Mouse (Mus musculus): ENCODE measurements at regions not wholly inside any gene's neighbourhood (a gene's known extent, or its start where the extent isn't known, plus 50 kb on each side); places are given as distances from the start of the nearest gene placed in this dataset.

DNA sequence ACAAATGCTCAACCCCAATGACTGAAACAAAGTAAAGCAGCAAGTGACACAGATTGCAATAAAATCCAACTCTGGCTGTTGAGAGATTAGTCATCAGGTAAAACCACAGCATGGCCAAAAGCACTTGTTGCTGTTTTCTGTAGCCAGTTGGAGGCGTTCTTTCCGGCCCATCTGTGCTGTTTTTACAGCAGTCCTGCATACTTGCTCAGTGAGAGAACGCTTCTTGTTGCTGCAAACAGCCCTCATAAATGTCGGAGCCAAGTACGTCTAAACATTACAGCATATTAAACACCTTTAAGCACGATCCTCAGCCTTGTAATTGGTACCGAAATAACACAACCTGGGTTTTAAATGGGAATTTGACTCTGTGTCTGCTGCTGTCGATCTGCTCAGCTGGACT, 65.6 kb upstream of the Hs3st3a1 start:
- DNase-seq (ENCODE audit: low spot score in 2 of 2): peak; percentile 20 to 43

DNA sequence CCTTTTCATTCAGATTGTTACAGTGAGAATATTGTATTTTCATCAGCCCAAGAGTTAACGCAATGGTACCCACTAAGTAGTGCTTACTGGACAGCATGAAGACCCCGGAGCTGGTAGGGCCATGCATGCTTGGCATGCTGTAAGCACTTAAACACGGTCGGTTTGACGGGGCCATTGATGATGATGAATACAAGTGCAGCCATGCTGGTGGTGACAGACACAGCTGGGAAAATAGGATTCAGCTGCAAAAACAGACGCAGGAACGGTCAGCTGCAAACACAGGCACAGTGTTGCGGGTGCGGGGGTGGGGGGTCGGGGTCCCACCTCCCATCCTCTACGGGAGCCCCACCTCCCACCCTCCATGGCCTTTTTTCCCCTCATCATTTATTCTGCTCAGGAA, 99.7 kb upstream of the Hs3st3a1 start:
- DNase-seq (ENCODE audit: low spot score in 2 of 2): no peak

DNA sequence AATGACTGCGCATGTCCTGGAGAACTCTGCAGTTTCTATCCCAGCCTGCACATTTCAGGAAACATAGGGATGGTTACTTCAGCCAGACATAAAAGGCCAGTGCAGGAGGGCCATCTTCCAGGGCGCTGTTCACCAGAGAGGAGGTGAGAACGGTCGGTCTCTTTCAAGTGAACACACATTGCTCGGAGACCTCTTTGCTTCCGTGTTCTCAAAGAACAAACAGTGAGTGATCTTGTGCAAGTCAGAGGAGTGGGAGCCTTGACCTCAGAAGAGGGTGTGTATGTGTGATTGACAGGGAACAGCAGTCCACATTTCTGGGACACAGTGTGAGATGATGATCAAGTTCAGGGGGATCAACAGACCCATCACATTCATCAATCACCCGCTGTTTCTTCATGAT, 102.7 kb upstream of the Hs3st3a1 start:
- DNase-seq (ENCODE audit: low spot score in 2 of 2): no peak

DNA sequence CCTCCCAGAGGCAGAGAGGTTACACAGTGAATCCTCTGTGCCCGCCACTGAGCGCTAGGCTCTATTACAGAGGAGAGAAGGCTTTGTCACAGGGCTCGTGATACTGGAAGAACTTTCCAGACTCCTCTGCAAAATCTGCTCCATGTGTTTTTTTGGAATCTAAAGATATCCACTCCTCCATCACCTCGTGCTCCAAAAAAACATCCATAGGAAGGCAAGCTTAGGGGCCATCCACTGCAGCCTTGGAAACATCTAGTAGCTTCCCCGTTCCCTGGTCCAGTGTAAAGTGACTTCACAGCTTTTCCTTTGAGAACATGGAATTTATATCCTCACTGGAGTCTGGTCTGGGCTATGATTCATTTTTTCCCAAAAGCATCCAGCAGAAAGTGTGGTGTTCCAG, 103.3 kb upstream of the Hs3st3a1 start:
- peak; percentile 4 to 6 for DNase-seq (ENCODE audit: low spot score in 2 of 2)

DNA sequence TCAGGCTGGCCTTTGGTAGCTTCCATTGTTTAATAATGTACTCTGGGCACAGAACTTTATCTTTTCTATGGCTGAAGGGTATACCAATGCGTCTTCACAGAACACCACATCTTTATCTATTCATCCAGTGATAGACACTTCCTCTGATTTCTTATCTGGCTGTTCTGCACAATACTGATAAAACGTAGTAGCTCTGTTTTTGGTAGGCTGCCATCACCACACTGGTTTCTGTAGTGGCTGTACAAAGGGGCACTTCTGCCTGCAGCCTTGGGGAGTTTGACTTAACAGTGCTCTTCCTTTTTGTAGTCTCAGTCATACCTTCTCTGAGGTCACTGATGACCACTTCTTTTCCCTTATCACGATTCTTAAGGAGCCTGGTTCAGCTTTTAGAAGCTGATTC, 106.0 kb upstream of the Hs3st3a1 start:
- DNase-seq (ENCODE audit: low spot score in 2 of 2): no peak

DNA sequence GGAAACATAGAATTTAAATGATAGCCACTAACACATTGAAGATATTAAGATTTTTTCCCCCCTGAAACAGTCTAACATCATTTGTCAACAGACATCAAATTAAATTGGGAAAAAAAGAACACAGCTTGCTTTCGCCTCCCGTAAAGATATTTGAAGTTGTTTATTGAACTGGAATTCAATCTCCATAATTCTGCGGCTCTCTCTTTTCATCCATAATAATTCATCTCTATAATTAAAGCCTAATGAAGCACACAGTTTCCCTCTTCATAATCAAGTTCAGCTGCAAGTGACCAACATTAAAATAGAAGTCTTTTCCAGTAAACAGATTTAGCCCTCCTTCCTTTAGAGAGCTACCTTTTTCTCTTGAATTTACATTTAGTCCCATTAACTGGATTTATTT, 107.4 kb upstream of the Hs3st3a1 start:
- no peak for DNase-seq (ENCODE audit: low spot score in 2 of 2)

DNA sequence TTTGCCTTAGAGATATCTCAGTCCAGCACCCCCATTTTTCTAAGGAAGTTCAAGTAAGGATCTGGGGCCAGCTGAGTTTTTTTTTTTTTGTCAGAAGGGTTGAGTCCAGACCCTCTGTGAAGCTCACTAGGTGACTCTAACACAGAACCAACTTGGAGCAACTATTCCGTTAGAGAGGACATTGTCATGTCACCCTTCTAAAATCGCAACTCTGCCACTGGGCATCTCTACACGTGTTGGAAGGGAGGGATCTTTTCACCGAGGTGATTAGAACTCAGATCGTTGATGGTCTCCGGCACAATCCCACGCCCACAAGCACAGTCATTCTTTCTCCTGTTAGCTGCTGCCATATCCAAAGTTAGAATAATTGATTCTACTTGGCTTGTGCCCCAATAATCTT, 108.5 kb upstream of the Hs3st3a1 start:
- no peak for DNase-seq (ENCODE audit: low spot score in 2 of 2)

DNA sequence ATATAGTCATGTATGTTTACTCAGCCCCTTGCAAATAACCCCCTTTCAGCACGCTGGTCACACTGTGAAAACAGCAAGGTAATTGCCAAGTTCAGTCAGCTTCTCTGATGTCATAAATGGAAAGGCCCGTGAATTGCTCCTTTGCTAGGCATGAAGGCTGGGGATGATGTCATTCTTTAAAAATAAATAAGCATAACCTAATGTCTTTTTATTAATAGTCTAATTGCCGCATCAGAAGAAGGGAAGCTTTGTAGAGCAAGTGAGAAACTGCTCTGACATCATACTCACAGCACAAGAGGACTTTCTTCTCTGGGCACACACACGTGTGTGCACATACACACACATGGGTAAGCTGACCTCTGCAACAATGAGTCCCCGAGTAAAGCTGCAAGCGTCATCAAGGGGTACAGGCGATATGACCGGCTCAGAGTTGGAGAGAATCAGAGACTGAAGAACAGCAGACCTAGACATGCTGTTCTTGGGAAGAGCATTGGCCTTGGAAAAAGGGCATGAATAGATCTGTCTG, 113.2 kb upstream of the Hs3st3a1 start:
- DNase-seq (ENCODE audit: low spot score in 2 of 2): no peak

DNA sequence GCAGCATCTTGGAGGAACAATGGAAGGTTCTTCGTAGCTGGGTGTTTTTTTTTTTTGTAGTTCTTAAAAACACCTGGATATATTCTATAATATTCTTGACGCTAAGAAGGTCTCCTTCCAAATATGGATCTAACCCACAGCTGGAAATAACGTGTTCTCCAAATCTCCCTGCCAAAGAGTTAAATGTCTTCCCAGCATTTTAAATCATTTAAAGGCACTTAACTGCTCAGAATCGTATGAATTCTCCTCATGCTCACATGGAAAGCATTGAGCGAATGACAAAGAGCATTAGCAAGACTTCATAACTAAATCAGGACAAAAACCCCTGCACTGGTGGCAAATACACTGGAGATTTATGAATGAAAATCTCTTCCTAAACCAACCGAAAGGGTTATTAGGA, 117.7 kb upstream of the Hs3st3a1 start:
- no peak for DNase-seq (ENCODE audit: low spot score in 2 of 2)

DNA sequence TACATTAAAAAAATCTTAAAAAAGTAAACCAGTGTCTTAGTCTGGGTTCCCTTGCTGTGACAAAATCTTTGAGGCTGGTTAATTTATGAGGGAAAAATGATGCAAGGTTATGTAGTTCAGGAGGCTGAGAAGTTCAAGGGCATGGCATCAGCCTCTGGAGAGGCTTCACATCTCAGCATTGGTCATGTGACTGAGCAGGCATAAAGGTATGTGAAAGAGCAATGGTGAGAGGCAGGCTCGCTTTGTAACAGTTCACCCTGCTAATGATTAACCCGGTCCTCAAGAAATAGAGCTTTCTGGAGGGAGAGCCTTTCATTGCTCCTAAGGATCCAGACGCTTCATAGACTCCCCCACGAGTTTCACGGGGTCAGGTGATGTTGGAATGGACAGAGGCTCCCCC, 120.1 kb upstream of the Hs3st3a1 start:
- DNase-seq (ENCODE audit: low spot score in 2 of 2): no peak

DNA sequence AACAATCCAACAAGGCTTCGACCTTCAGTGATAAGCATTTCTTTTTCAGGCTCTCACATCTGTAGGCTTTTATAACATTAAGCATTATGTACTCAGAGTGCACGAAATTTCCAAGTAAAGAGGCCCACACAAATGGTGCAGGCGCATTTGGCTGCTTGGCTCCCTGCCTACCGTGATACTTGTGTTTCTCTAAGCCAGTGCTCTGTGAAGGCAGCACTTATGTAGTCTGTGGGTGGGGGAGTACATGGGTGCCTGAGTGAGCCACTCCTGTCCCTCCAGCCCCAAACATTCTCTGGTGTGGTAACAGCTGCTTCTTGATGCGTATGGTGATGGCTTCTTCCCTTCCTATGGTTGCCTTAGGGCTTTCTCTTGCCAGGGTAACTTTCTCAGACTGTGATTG, 121.9 kb upstream of the Hs3st3a1 start:
- peak in 1 of 2 experiments; percentile 7 for DNase-seq (ENCODE audit: low spot score in 2 of 2)

DNA sequence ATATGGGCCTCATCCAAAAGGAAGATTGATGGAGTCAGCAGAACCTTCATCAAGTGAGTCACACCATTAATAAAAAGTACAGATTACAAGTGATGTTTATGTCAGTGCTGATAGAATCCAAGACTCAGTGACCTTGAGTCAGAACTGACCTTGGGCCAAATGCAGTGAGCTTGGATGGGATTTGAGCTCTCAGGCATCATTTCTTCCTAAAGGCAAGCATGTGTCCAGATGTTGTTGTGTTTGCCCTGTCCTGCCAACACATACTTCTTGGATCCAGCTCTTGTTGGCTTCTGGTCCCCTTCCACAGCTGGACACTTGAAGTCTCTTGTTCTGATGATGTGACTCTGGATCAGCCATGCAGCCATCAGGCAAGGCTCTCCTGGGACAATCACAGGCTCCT, 125.3 kb upstream of the Hs3st3a1 start:
- DNase-seq (ENCODE audit: low spot score in 2 of 2): no peak

DNA sequence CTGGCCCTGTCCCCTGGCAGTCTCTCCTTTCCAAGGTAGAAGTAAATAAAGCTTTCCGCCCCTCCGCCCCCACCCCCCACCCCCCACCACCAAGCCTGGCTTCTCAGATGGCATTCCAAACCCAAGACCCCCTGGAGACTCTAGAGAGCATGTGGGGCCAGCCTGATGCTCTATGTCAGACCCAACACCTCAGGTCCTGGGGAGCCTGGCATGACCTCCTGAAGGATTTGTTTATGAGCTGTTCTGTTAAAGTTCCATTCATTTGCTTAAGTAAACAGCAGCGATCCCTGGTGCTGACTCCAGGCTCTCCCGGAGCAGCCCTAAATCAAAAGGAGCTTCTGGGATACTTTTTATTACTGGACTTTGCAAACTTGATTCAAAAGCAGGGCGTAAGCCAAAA, 137.3 kb upstream of the Hs3st3a1 start:
- DNase-seq (ENCODE audit: low spot score in 2 of 2): no peak

DNA sequence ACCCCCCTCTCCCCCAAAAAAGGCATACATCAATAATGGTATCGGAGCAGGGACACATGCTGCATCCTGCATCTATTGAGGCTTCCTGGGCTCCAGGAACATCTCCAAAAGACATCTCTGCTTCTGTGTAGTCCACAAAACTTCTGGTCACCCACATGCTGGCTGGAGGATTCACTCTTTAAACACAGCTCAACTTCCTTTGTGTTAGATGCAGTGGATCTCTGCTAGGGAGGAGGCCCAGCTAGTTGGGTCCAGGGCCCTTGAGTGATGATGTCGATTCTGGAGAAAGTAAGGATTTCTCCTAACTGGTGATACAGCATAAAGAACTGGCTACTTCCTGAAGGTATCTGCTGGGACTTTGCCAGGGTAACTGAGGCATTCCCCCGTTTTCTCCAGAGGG, 146.9 kb upstream of the Hs3st3a1 start:
- DNase-seq (ENCODE audit: low spot score in 2 of 2): no peak

DNA sequence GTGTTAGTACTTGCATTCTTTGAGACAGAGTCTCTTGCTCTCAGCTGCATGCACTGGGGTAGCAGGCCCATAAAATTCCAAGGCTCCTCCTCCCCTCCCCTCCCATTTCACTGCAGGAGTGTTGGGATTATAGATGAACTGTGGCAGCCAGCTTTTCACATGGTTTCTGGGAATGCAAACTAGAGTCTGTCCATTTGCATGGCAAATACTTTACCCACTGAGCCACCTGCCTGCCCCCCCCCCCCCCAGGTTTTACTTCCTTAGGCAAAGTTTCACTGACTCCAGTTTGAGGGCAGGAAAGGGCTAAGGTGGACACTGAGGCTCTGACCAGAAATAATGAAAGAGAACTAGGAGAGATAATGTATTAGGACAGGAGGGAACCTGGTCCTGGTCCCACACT, 147.6 kb upstream of the Hs3st3a1 start:
- DNase-seq (ENCODE audit: low spot score in 2 of 2): no peak

DNA sequence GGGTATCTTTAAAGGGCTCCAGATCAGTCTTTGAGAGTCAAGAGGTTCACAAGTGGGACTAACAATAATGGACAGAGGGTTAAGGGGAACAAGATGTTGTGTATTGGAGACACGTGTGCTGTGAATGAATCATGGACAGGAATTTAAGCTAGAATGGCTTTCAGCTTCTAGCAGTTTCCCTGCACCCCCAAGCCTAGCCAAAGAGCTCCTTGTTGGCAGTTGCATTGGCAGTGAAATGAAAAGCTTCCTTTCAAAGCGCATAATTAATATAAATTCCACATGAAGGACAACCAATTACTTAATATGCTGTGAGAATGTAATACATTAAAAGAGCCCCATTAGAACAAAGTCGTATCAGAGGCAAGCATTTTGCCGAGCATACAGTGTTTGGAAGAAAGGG, 153.4 kb upstream of the Hs3st3a1 start:
- no peak for DNase-seq (ENCODE audit: low spot score in 2 of 2)

DNA sequence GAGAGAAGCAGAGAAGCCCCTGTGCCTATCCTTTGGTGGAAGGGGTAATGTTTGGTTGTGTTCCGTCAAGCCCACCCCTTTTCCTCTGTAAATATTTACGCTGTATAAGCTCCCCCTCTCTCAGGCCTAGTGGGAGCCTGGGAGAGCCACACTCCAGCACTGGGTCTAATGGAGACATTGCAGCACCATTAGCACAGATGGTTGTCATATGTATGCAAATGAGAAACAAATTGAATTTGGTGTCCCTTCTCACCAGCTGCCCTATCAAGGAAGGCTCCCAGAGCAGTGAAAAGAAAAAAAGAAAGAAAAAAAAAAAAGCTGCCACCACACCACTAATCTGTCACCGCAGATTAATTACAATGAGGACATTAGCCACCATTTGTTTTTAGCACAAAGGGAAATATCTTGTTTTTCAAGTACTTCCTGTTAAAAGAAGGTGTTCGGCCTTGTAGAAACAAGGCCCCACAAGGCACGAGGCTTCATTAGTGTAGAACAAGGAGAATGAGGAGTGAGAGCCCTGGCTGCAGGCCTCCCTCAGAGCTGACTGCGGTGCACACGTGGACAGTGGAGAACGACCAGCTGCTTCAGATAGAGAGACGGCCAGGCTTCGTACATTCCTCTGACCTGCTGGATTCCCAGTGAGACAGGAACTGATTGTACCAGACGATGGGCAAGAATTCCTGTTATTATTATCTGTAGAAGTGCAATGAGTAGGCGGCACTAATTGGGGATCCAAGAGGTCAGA, 156.7 kb upstream of the Hs3st3a1 start:
- DNase-seq (ENCODE audit: low spot score in 2 of 2): no peak

DNA sequence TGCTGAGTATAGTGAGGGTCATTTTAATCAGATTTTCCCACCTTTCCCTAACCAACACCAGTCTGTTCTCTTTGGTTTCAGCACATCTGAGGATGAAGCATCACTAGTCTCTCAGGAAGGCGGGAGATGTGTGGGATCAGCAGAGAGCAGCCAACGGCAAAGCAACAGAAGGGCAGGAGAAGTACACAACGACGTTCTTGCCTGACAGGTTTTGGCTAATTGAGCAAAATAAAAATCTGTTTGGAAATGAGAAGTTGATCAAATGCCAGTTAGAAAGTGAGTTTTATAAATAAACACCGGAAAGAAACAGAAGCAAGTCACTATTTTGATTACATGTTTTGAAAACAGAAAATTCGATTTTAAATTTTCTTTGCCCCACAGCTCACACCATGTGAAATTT, 161.4 kb upstream of the Hs3st3a1 start:
- no peak for DNase-seq (ENCODE audit: low spot score in 2 of 2)

DNA sequence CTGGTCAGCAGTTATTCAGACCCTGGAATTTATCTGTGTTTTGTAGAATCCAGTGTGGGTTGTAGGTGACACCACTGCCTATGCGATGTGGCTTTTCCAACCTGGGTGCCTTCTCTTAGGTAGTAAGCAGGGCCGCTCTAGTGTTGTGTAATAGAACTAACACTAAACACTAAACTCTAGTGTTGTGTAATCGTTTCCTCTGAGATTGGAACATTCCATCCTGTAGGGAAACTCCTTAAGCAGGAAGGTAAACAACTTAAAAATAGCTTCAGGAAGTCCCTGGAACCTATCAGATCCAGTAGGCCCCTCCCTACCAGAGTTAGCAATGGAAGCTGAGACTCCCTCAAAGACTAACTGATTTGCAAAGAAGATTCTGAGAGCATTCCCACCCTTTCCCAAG, 161.9 kb upstream of the Hs3st3a1 start:
- DNase-seq (ENCODE audit: low spot score in 2 of 2): no peak

DNA sequence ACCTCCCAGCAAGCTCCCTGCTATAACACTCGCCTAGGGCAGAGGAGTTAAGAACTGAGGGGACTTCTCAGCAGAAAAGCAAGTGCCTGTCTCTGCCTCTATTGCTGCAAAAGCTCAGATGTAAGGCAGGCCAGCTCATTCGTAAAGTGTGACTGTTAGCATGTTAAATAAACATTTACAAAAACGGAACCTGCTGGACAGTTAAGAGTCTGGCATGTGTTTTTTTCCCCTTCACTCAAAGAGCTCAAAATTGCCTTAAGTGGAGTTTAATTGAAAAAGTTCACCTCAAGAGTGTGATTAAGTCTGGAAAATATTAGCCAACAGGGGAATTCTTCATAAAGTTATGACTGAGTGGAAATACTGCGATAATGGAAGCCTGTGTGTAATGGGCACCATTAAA, 167.0 kb upstream of the Hs3st3a1 start:
- DNase-seq (ENCODE audit: low spot score in 2 of 2): no peak

DNA sequence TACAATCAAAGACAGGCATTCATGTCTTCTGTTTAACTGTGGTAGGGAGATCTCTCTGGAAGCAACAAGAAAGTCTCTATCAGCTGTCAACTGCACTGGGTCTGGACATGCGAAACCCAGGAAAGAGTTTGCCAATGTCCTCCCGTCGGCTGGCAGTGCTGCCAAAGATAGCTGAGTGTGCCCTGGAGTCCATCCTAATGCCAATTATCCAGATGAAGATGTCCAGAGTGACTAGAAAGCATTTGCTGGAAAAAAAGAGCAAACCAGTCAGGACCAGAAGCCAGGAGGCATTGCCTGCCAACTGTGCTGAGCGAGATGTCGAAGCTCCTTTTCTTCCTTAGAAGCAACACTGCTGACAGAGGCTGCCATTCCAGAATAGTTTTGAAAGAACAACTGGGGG, 167.6 kb upstream of the Hs3st3a1 start:
- no peak for DNase-seq (ENCODE audit: low spot score in 2 of 2)

DNA sequence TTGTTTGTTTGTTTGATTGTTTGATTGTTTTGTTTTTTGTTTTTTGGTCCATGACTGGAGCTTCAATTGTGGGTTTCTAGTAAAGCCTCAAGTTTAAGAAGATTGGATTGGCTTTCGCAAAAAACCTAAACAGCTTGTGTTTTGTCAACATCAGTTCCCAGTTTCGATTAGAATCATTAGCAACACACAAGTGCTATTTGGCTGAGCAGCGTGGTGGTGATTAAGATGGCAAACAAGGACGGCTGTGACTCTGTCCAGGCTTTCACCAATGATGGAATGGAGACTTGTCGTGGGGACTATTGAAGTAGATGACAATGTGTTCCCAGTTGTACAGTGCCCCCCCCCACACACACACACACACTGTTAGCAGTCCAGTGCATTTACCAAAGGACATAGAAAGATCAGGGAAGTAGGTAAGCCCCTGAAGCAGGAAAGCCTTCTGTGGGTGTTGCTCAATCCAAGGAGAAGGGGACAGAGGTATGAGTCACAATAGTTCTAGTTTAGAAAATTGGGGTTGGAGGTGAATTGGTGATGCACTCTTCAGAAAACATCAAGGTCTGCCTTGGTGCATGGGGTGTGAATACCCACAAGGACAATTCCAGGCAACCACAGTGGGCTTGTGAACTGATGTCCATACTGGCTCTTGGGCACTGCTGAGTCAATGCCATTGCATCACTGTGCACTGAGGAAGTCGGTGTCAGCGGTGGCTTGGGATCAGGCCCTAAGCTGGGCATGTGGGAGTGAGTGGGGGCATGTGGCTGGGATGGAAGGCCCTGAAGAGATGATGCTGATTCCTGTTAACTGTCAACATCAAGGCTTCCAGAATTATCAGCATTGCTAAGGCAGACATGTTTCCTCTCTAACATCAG, 174.5 kb upstream of the Cox10 start:
- DNase-seq (ENCODE audit: low spot score in 2 of 2): no peak

DNA sequence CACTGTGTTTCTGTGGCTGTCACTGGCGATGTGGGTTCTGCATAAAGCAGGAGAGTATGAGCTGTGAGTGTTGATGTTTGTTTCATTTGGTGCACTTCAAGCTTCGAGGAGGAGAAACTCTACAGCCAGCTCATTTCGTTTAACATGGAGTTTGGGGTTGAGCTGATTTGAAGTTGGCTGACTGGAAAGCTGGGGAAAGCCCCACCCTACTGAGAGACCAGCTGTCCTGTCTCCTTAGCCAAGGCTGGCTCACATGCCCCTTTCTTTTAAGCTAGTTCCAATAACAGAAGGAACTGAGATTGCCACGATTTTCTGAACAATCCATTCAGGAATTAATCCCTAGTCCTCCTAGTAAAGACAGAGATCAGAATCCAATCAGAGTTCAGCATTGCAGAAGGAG, 157.6 kb upstream of the Cox10 start:
- no peak for DNase-seq (ENCODE audit: low spot score in 2 of 2)

Data from layer of hippocampus, adult 8-10 months (tissue).